Mouse (Mus musculus) adrenal gland, adult 18-20 months (tissue): ENCODE measurements at regions not wholly inside any gene's neighbourhood (a gene's known extent, or its start where the extent isn't known, plus 50 kb on each side); places are given as distances from the start of the nearest gene placed in this dataset.
A peak's percentile ranks its signal among the peaks of the same experiment; 100 is the strongest.
"Not testable (repeated sequence)": the region's sequence is repeated elsewhere in the genome, so short reads cannot be mapped to it uniquely, and the experiment has no call there.

Experiments used
- DNase-seq, 2 experiments: peaks; one replicate each; pipeline ENCODE4 v3.0.0; 2021 to 2022; ENCODE audit warnings: low spot score in 2 of 2

- DNase-seq: no peak
Measured at GRCm38 (mm10) chr5:97831421-97831820, 199.4 kb downstream of the Antxr2 start.

- DNase-seq: no peak
Measured at GRCm38 (mm10) chr5:97817485-97817884, 213.4 kb downstream of the Antxr2 start.

- DNase-seq: no peak
Measured at GRCm38 (mm10) chr5:97815357-97815756, 215.5 kb downstream of the Antxr2 start.

GRCm38 (mm10) chr5:97814700-97815099 is 216.1 kb downstream of the Antxr2 start:
- DNase-seq: no peak

GRCm38 (mm10) chr5:97812611-97813350 is 218.1 kb downstream of the Antxr2 start:
- DNase-seq: no peak

GRCm38 (mm10) chr5:97809007-97809406 is 221.8 kb downstream of the Antxr2 start:
- DNase-seq: no peak

- no peak for DNase-seq
Measured at GRCm38 (mm10) chr5:97807171-97807570, 223.7 kb downstream of the Antxr2 start.

GRCm38 (mm10) chr5:97806754-97807153 is 224.1 kb downstream of the Antxr2 start:
- DNase-seq: no peak

GRCm38 (mm10) chr5:97800017-97800416 is 230.8 kb downstream of the Antxr2 start:
- no peak for DNase-seq

- no peak for DNase-seq
Measured at GRCm38 (mm10) chr5:97788175-97788574, 242.7 kb downstream of the Antxr2 start.

GRCm38 (mm10) chr5:97787001-97787400 is 243.8 kb downstream of the Antxr2 start:
- no peak for DNase-seq

- not testable (repeated sequence) for DNase-seq
Measured at GRCm38 (mm10) chr5:97775100-97775499, 255.7 kb downstream of the Antxr2 start.

- not testable (repeated sequence) for DNase-seq
Measured at GRCm38 (mm10) chr5:97773451-97773850, 257.4 kb downstream of the Antxr2 start.

GRCm38 (mm10) chr5:97737339-97737738 is 280.5 kb upstream of the Gk2 start:
- no peak for DNase-seq

GRCm38 (mm10) chr5:97730920-97731319 is 274.1 kb upstream of the Gk2 start:
- no peak for DNase-seq

- not testable (repeated sequence) for DNase-seq
Measured at GRCm38 (mm10) chr5:97719364-97719763, 262.5 kb upstream of the Gk2 start.

GRCm38 (mm10) chr5:97705270-97705669 is 248.4 kb upstream of the Gk2 start:
- DNase-seq: no peak

- DNase-seq: no peak
Measured at GRCm38 (mm10) chr5:97700507-97700906, 243.7 kb upstream of the Gk2 start.

- DNase-seq: peak in 1 of 2 experiments; percentile 34
Measured at GRCm38 (mm10) chr5:97697581-97698134, 240.8 kb upstream of the Gk2 start.

- no peak for DNase-seq
Measured at GRCm38 (mm10) chr5:97693333-97693940, 236.6 kb upstream of the Gk2 start.

- no peak for DNase-seq
Measured at GRCm38 (mm10) chr5:97685443-97685842, 228.6 kb upstream of the Gk2 start.

GRCm38 (mm10) chr5:97684592-97685258 is 227.9 kb upstream of the Gk2 start:
- no peak for DNase-seq
